Mouse (Mus musculus) embryonic facial prominence, embryonic 14.5 days (tissue): ENCODE results near the gene Ptgr2. TPM values are rescaled to one million over a fixed set of nuclear protein-coding genes. Genes with fewer than 3 reads are reported as not detected.
A peak's percentile ranks its signal among the peaks of the same experiment; 100 is the strongest.
"Not testable (repeated sequence)": the region's sequence is repeated elsewhere in the genome, so short reads cannot be mapped to it uniquely, and the experiment has no call there.

Experiments used
- ATAC-seq: fragments of 200-750 bp; cut with Nextera tagmentation; 2 replicates; pipeline ENCODE4 v1.8.0; 2017; ENCODE audit warnings: low read depth, moderate number of reproducible peaks, moderate TSS enrichment
- DNase-seq: peaks from one replicate; pipeline ENCODE4 v3.0.0-alpha.2; 2015; ENCODE audit warnings: low spot score
- H3K27ac ChIP-seq: fragments of 300-500 bp; sonication (generic); replicated peaks from 2 replicates; pipeline ENCODE4 v1.5.1; 2014; ENCODE audit warnings: low read depth, mild to moderate bottlenecking, low read length, moderate library complexity
- H3K27me3 ChIP-seq: fragments of 300-500 bp; sonication (generic); replicated peaks from 2 replicates; pipeline ENCODE4 v1.6.1; 2014; ENCODE audit warnings: low read length; ENCODE audit not compliant: control insufficient read depth, insufficient read depth
- H3K36me3 ChIP-seq: fragments of 300-500 bp; sonication (generic); 2 replicates; pipeline ENCODE4 v1.6.1; 2014; ENCODE audit warnings: low read length, mixed read lengths; ENCODE audit not compliant: control insufficient read depth, insufficient read depth
- H3K4me1 ChIP-seq: fragments of 300-500 bp; sonication (generic); 2 replicates; pipeline ENCODE4 v1.6.1; 2014; ENCODE audit warnings: antibody characterized with exemption, low read length; ENCODE audit not compliant: control insufficient read depth, insufficient read depth
- H3K4me2 ChIP-seq: fragments of 300-500 bp; sonication (generic); 2 replicates; pipeline ENCODE4 v1.6.1; 2014; ENCODE audit warnings: low read depth, mild to moderate bottlenecking, low read length, moderate library complexity, mixed read lengths
- H3K4me3 ChIP-seq: fragments of 300-500 bp; sonication (generic); 2 replicates; pipeline ENCODE4 v1.5.1; 2014; ENCODE audit warnings: low read depth, mild to moderate bottlenecking, low read length
- H3K9ac ChIP-seq: fragments of 300-500 bp; sonication (generic); 2 replicates; pipeline ENCODE4 v1.6.1; 2014; ENCODE audit warnings: low read depth, mild to moderate bottlenecking, low read length, moderate library complexity, mixed read lengths
- H3K9me3 ChIP-seq: fragments of 300-500 bp; sonication (generic); 2 replicates; pipeline ENCODE4 v1.6.1; 2016; ENCODE audit warnings: low read length; ENCODE audit not compliant: control insufficient read depth
- WGBS: fragments of 180-500 bp; shearing (Covaris S2); extraction: QIAGEN DNeasy Blood & Tissue Kit; methylation state at CpG from one replicate; pipeline ENCODE4 v1.1.7; 2014; 5-methylcytosine and 5-hydroxymethylcytosine counted together
- polyA plus RNA-seq: library from polyadenylated mRNA; unstranded; fragments of >200 nt; fragmentation: Nextera tagmentation; extraction: Ambion mirVana; gene quantifications from 2 replicates; pipeline ENCODE4 v1.2.1, GENCODE M21; 2014

The Ptgr2 gene
- polyA plus RNA-seq, 1 experiment from 2014 or later, result 22.5 TPM

DNA sequence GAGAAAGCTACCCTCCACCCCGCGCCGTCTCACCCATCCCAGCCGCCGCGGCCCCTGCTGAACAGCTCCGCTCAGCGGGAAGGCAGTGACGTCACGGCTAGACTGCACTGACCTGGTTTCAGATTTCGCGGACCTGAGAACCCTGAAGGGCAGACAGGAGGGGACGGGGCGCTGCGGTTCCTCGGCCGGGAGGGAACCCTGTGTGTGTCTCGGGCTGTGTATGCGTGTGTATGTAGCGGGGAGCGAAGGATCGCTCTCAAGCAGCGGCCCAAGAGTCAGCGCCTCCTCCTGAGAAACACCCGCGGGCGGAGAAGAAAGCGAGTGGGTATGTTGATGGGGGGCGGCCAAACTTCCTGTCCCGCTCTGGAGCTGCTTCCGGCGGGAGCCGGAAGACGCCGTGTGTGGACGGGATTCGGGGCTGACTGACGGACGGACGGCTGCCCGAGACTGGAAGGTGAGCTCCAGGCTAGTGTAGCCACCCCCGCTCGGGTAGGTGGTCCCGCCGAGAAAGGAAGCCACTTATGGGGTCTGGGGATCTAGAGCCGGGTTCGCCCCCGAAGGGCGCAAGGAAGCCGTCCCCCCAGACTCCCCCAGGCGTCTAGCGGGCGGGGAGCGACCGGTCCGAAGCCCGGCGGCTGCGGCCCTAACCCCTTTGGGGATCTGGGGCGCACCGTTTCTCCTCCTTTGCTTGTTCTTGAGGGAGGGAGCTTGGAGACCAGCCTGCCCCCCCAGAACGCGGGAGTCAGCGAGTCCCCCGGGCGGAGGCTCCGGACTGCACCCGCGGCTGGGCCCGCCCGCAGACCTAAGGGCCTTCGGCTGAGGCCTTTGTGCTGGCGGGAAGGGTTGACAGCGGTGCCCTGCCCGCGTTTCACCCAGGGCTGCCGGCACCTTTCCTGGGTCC lies 31.9 kb downstream of the Ptgr2 start, which contains the start of gene Zfp410:
Gene Zfp410, plus strand, starts transcription at position 132 of the 901 bp plus-strand sequence.
- Histone ChIP-seq H3K4me1 (peaks cover 13% of the 10 kb centered on the region), H3K4me2 (peak within 1 kb of the TSS; percentile 87), H3K9ac (peak within 1 kb of the TSS; percentile 98), H3K27me3 (no peaks in the 10 kb centered on the region), H3K36me3 (no peaks in the 10 kb centered on the region), H3K27ac (peak within 1 kb of the TSS; percentile 94), H3K9me3 (no peaks in the 10 kb centered on the region), H3K4me3 (peak within 1 kb of the TSS; percentile 98)
- peak; percentile 96 for ATAC-seq
- WGBS, result 0% methylated on average over 27 of the region's 77 CpGs
- peak; percentile 95 for DNase-seq

DNA sequence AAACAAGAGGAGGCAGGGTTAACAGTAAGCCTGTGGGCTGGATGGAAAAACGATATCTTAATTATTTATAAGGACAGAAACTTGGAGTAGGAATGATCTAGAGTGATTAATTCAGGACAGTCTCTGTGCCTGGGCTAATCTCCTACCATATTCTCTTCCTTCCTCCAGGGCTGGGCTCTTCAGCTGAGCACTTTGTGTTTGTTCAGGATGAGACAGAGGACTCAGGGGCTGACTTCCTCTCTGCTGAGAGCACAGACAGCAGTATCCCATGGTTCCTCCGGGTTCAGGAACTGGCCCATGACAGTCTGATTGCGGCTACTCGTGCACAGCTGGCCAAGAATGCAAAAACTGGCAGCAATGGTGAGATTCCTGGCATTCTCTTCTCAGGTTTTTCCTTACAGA lies 42.1 kb downstream of the Ptgr2 start:
- H3K27me3 ChIP-seq, result no peaks in the 10 kb centered on the region
- peaks cover 75% of the 10 kb centered on the region for H3K36me3 ChIP-seq
- DNase-seq (peak; percentile 46), ATAC-seq (peak; percentile 26; the same call in 1 of the 2 replicates)
- no peaks in the 10 kb centered on the region for H3K4me1 ChIP-seq
- H3K27ac ChIP-seq, result no peak overlapping the region
- H3K4me3 ChIP-seq, result no peak overlapping the region
- WGBS, result 76% methylated on average over 4 of the region's 4 CpGs
- no peaks in the 10 kb centered on the region for H3K9me3 ChIP-seq
- H3K4me2 ChIP-seq, result no peak overlapping the region
- H3K9ac ChIP-seq, result no peak overlapping the region

DNA sequence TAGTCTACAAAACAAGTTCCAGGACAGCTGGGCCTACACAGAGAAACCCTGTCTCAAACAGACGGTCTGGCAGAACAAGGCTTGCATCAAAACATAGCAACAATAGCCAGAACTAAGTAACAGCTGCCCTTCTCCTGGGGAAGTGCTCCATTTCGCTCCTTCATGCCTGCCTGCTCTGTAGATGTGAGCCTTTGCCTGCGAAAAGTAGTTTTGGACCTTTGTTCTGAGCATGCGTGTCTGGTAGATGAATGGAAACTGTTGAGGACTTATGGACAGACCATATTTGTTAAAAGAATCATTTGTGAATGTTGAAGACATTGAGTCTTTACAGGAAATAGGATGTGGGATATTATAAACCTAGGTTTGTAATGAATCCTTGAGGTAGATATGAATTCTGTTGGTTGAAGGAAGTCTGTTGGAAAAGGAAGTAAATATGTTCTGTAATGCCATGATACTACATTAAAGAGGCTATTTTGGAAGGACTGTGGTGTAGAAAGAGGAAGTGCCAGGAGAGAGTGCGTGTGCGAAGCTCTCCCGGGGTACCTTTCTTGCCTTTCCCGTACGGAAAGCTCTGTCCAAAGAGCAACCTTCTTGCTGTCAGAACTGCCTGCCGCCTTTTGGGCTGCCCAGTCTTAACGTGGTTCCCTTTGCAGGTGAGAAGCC lies 52.1 kb downstream of the Ptgr2 start:
- H3K4me1 ChIP-seq, result no peaks in the 10 kb centered on the region
- H3K4me2 ChIP-seq, result no peak overlapping the region
- H3K27me3 ChIP-seq, result no peaks in the 10 kb centered on the region
- no peak overlapping the region for H3K27ac ChIP-seq
- no peak overlapping the region for H3K9ac ChIP-seq
- H3K4me3 ChIP-seq, result no peak overlapping the region
- peaks cover 91% of the 10 kb centered on the region for H3K36me3 ChIP-seq
- H3K9me3 ChIP-seq, result no peaks in the 10 kb centered on the region
- WGBS, result 89% methylated on average over 11 of the region's 11 CpGs
- DNase-seq (no peak), ATAC-seq (no peak)

DNA sequence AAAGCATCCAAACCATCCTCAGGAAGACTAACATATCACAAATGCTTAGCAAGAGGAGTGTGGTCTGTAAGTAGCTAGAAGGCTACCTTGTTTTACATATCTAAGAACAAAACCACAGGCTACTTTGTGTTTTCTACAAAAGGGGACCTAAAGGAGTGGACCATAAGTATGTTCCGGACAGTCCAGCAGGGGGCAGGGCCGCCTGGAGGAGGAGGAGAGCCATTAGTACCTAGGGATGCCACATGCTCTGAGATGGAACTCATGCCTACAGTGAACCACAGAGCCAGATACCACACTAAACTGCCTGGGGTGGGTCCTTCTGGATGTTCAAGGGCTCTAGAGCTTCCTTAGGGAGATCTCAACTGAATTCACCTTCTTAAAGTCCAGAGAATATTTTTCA lies 62.2 kb downstream of the Ptgr2 start:
- Histone ChIP-seq H3K9me3 (no peaks in the 10 kb centered on the region), H3K36me3 (peaks cover 35% of the 10 kb centered on the region), H3K27me3 (no peaks in the 10 kb centered on the region), H3K9ac (no peak overlapping the region), H3K27ac (no peak overlapping the region), H3K4me1 (no peaks in the 10 kb centered on the region), H3K4me2 (no peak overlapping the region), H3K4me3 (no peak overlapping the region)
- 46% methylated on average over 2 of the region's 2 CpGs for WGBS
- DNase-seq (peak; percentile 12), ATAC-seq (no peak)

DNA sequence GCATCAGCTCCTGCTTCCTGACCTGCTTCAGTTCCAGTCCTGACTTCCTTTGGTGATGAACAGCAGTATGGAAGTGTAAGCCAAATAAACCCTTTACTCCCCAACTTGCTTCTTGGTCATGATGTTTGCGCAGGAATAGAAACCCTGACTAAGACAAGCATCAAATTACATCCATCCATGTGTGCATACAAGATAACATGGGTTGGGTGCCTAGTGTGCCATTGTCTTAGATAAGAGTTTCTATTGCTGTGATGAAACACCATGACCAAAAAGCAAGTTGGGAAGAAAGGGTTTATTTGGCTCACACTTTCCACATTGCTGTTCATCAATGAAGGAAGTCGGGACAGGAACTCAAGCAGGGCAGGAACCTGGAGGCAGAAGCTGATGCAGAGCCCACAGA lies 73.7 kb downstream of the Ptgr2 start:
- H3K9ac ChIP-seq, H3K9me3 ChIP-seq, H3K27me3 ChIP-seq, H3K4me3 ChIP-seq, DNase-seq, H3K27ac ChIP-seq, H3K4me2 ChIP-seq, ATAC-seq: not testable (repeated sequence)
- Histone ChIP-seq H3K4me1 (peaks cover 10% of the 10 kb centered on the region), H3K36me3 (peaks cover 16% of the 10 kb centered on the region; the same call in 1 of the 2 replicates)
- 86% methylated on average over 2 of the region's 2 CpGs for WGBS

DNA sequence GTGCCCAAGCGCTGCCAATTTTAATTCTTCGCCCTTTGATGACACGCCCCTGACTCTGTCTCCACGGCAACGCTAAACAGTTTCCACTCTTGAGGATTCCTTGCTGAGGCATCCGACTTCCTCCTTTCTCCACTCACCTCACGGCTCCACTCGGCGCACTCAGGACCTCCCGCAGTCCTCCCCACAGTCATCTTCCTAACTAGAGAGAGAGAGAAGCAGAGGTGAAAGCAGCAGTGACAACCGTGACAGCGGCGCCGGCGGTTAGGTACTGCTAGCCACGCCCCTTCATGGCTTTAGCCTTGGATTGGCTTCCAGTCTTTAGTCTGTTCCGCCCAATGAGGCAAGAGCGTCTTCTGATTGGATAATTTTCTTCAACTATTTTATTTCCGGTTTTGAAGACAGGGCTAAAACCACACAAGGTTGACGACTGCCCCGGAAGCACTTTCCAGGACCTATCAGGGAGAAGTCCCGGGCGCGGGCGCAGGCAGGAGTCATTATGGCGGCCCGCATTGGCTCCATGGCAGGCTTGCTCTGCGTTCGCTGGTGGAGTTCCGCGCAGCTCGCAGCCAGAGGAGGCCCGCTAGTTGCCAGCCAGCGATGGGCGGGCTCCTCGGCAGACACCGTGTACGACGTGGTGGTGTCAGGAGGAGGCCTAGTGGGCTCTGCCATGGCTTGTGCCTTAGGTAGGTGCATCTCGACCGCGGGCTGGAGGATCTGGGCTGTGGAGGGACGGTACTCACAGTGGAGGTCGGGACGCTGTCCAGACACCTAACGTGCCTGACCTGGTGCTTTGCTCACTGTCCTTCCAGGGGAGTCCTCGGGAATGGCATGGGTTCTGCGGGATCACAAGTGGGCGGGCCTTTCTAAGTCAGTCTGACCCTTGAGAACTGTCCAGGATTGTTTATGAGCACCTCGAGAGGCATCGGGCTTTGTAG lies 76.8 kb downstream of the Ptgr2 start, which contains the start of the genes Coq6 and Fam161b:
Gene Coq6, plus strand, starts transcription at position 103 of the 935 bp plus-strand sequence.
Gene Fam161b, minus strand, starts transcription at position 279 of the 935 bp plus-strand sequence.
- H3K4me3 ChIP-seq, result peak within 1 kb of the TSS; percentile 69
- H3K27me3 ChIP-seq, result no peaks in the 10 kb centered on the region
- peak within 1 kb of the TSS; percentile 6; the same call in 1 of the 2 replicates for H3K27ac ChIP-seq
- ATAC-seq (peak; percentile 99), DNase-seq (peak; percentile 99)
- peak within 1 kb of the TSS; percentile 75 for H3K9ac ChIP-seq
- WGBS, result under 1% methylated on average over 49 of the region's 51 CpGs
- no peaks in the 10 kb centered on the region for H3K9me3 ChIP-seq
- peak within 1 kb of the TSS; percentile 67 for H3K4me2 ChIP-seq
- peaks cover 10% of the 10 kb centered on the region for H3K4me1 ChIP-seq
- H3K36me3 ChIP-seq, result peaks cover under 1% of the 10 kb centered on the region; the same call in 1 of the 2 replicates

DNA sequence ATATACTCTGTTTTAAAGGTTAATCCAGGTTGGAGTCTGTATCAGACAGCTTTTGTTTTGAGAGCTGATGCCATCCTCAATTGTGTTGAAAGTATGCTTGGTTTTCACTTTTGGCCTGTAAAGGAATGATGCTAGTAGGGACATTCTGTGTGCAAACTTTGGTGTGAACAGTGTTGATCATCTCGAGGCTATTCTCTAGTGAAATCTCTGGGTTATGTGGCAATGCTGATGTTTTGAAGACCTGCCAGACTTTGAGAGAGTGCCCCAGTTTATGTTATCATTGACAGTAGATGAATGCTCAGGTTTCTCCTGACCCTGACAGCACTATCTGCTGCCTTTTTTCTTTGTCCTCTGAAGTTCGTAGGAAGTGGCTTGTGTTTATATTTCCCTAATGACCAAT lies 77.8 kb downstream of the Ptgr2 start:
- 63% methylated on average over 2 of the region's 2 CpGs for WGBS
- DNase-seq, result no peak
- Histone ChIP-seq H3K4me3 (peak overlapping the region; percentile 69), H3K9me3 (no peaks in the 10 kb centered on the region), H3K4me2 (peak overlapping the region; percentile 67), H3K36me3 (peaks cover 10% of the 10 kb centered on the region), H3K27ac (no peak overlapping the region), H3K4me1 (peaks cover 10% of the 10 kb centered on the region), H3K27me3 (no peaks in the 10 kb centered on the region), H3K9ac (no peak overlapping the region)
- ATAC-seq, result no peak

DNA sequence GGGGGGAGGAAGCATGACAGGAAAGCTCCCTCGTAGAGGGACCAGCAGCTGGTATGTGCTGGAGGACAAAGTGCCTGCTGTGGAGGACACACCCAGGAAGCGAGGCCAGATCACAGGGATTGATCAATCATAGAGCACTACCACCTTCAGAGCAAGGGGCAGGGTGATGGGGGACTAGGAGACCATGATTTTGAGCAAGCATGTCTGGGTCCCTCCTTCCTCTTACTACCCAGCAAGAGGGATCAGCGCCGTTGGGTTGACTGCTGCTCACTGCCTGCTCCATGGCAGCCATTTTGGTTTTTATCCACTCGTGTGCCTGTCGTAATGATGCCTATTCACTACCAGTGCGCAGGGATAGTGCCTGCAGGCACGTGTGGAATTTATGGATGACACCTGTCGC lies 79.3 kb downstream of the Ptgr2 start:
- Histone ChIP-seq H3K4me3 (no peak overlapping the region), H3K27me3 (no peaks in the 10 kb centered on the region), H3K4me2 (no peak overlapping the region), H3K36me3 (peaks cover 24% of the 10 kb centered on the region), H3K9ac (no peak overlapping the region), H3K27ac (no peak overlapping the region), H3K9me3 (no peaks in the 10 kb centered on the region), H3K4me1 (peaks cover 10% of the 10 kb centered on the region)
- DNase-seq, result no peak
- ATAC-seq, result no peak
- WGBS, result 85% methylated on average over 9 of the region's 9 CpGs
